30 mouse cellular contexts compared by ENCODE assay signal in genomic region chr15:102045691-102046090, GRCm38 (mm10). TPM values are rescaled to one million over a fixed set of nuclear protein-coding genes. Genes with fewer than 3 reads are reported as not detected.
A peak's percentile ranks its signal among the peaks of the same experiment; 100 is the strongest.
DNase-seq lines count a peak whose midpoint lies in the region; ATAC-seq and TF ChIP-seq lines count a peak whose summit lies in the region.
"Had no signal": no experiment of that assay in that cellular context is flagged by ENCODE, and none has a peak within 500 bp of the region (broad histone marks: within the 10 kb centered on the region; RNA-seq: fewer than 3 reads in every experiment).

No protein-coding gene starts in this region.

- no peaks in the 10 kb centered on the region for H3K27me3 ChIP-seq in heart, embryonic 12.5 days (replicated peaks)
- H3K27me3 ChIP-seq in hindbrain, embryonic 10.5 days (ENCODE audit: insufficient read depth, poor library complexity, severe bottlenecking): no peaks in the 10 kb centered on the region; the same call in 1 of the 2 replicates
- H3K27me3 ChIP-seq in liver, embryonic 12.5 days (replicated peaks): no peaks in the 10 kb centered on the region
- no peaks in the 10 kb centered on the region for H3K27me3 ChIP-seq in midbrain, embryonic 11.5 days (ENCODE audit: control insufficient read depth, insufficient read depth, low read length)
- H3K27me3 ChIP-seq: embryonic facial prominence, embryonic 13.5 days; forebrain, embryonic 13.5 days; heart, embryonic 15.5 days had no signal

- whole genome bisulfite sequencing in heart, embryonic 12.5 days: 59% methylated on average over 10 of the region's 10 CpGs
- WGBS in hindbrain, embryonic 10.5 days: 93% methylated on average over 10 of the region's 10 CpGs
- 68% methylated on average over 10 of the region's 10 CpGs for WGBS in liver, embryonic 12.5 days (ENCODE audit: insufficient replicate concordance)
- WGBS in midbrain, embryonic 11.5 days: 87% methylated on average over 10 of the region's 10 CpGs

- no peak for TF ChIP-seq POLR2A in embryonic fibroblast, embryonic 13.5 days (IDR thresholded peaks at IDR 0.05; ENCODE audit: low read depth, low read length)

- no peak for TF ChIP-seq CTCF in embryonic fibroblast, embryonic 13.5 days (IDR thresholded peaks at IDR 0.05; ENCODE audit: borderline replicate concordance, insufficient read depth, low read length)

- no peaks in the 10 kb centered on the region for H3K36me3 ChIP-seq in heart, embryonic 12.5 days
- H3K36me3 ChIP-seq in hindbrain, embryonic 10.5 days: no peaks in the 10 kb centered on the region
- no peaks in the 10 kb centered on the region for H3K36me3 ChIP-seq in liver, embryonic 12.5 days
- no peaks in the 10 kb centered on the region for H3K36me3 ChIP-seq in midbrain, embryonic 11.5 days (ENCODE audit: control insufficient read depth, insufficient read depth, low read length)
- H3K36me3 ChIP-seq: embryonic facial prominence, embryonic 10.5 days; embryonic facial prominence, embryonic 13.5 days; forebrain, embryonic 10.5 days; G1E; heart, embryonic 15.5 days had no signal

- no peak overlapping the region for H3K9ac ChIP-seq in heart, embryonic 12.5 days
- no peak overlapping the region for H3K9ac ChIP-seq in liver, embryonic 12.5 days
- no peak overlapping the region for H3K9ac ChIP-seq in midbrain, embryonic 11.5 days (ENCODE audit: low read length)
- H3K9ac ChIP-seq: embryonic facial prominence, embryonic 13.5 days; forebrain, embryonic 13.5 days; heart, embryonic 15.5 days; hindbrain, embryonic 14.5 days had no signal

- H3K9me3 ChIP-seq in heart, embryonic 12.5 days (replicated peaks): no peaks in the 10 kb centered on the region
- no peaks in the 10 kb centered on the region for H3K9me3 ChIP-seq in hindbrain, embryonic 10.5 days
- H3K9me3 ChIP-seq in liver, embryonic 12.5 days (replicated peaks): no peaks in the 10 kb centered on the region
- H3K9me3 ChIP-seq in midbrain, embryonic 11.5 days (ENCODE audit: control insufficient read depth, low read length): no peaks in the 10 kb centered on the region
- H3K9me3 ChIP-seq: embryonic facial prominence, embryonic 10.5 days; embryonic facial prominence, embryonic 13.5 days; forebrain, embryonic 10.5 days; forebrain, embryonic 13.5 days; G1E; heart, embryonic 15.5 days had no signal

- H3K4me1 ChIP-seq in heart, embryonic 12.5 days (replicated peaks): no peaks in the 10 kb centered on the region
- peaks cover 11% of the 10 kb centered on the region for H3K4me1 ChIP-seq in embryonic fibroblast, embryonic 13.5 days (ENCODE audit: control insufficient read depth, insufficient read depth, low read length)
- H3K4me1 ChIP-seq in hindbrain, embryonic 10.5 days (replicated peaks): no peaks in the 10 kb centered on the region
- H3K4me1 ChIP-seq in liver, embryonic 12.5 days: no peaks in the 10 kb centered on the region
- no peaks in the 10 kb centered on the region for H3K4me1 ChIP-seq in midbrain, embryonic 11.5 days (ENCODE audit: control insufficient read depth, insufficient read depth, low read length)
- H3K4me1 ChIP-seq: embryonic facial prominence, embryonic 13.5 days; forebrain, embryonic 10.5 days; forebrain, embryonic 13.5 days; heart, embryonic 15.5 days had no signal

- no peak overlapping the region for H3K27ac ChIP-seq in heart, embryonic 12.5 days (ENCODE audit: poor library complexity, severe bottlenecking)
- peak overlapping the region; percentile 56; the same call in 1 of the 2 replicates for H3K27ac ChIP-seq in embryonic fibroblast, embryonic 13.5 days (ENCODE audit: insufficient read depth, low read length)
- no peak overlapping the region for H3K27ac ChIP-seq in hindbrain, embryonic 10.5 days
- no peak overlapping the region for H3K27ac ChIP-seq in liver, embryonic 12.5 days
- no peak overlapping the region for H3K27ac ChIP-seq in midbrain, embryonic 11.5 days (ENCODE audit: low read depth, low read length)
- H3K27ac ChIP-seq: embryonic facial prominence, embryonic 10.5 days; embryonic facial prominence, embryonic 13.5 days; forebrain, embryonic 10.5 days; forebrain, embryonic 13.5 days; heart, embryonic 15.5 days; hindbrain, embryonic 14.5 days; hindbrain, postnatal 0 days had no signal

- no peak overlapping the region for H3K4me3 ChIP-seq in heart, embryonic 12.5 days
- no peak overlapping the region for H3K4me3 ChIP-seq in embryonic fibroblast, embryonic 13.5 days (ENCODE audit: insufficient read depth, low read length)
- H3K4me3 ChIP-seq in hindbrain, embryonic 10.5 days: no peak overlapping the region
- H3K4me3 ChIP-seq in liver, embryonic 12.5 days: no peak overlapping the region
- no peak overlapping the region for H3K4me3 ChIP-seq in midbrain, embryonic 11.5 days (ENCODE audit: low read depth, low read length)
- H3K4me3 ChIP-seq: embryonic facial prominence, embryonic 10.5 days; embryonic facial prominence, embryonic 13.5 days; forebrain, embryonic 10.5 days; forebrain, embryonic 13.5 days; heart, embryonic 15.5 days had no signal

- ATAC-seq in heart, embryonic 12.5 days (ENCODE audit: insufficient number of reproducible peaks, low FRiP score): no peak
- ATAC-seq in liver, embryonic 12.5 days: no peak
- no peak for ATAC-seq in midbrain, embryonic 11.5 days (ENCODE audit: low FRiP score)
- ATAC-seq: forebrain, embryonic 13.5 days; forebrain, embryonic 16.5 days; hindbrain, postnatal 0 days; inflammation-experienced regulatory T-cells, adult 6 months had no signal

- peak; percentile 78 for DNase-seq in heart, adult 11 months
- peak; percentile 65 for DNase-seq in Muller cell, postnatal 12 days (ENCODE audit: inconsistent ontology term)
- no peak for DNase-seq in hindbrain, embryonic 10.5 days (ENCODE audit: low spot score)
- no peak for DNase-seq in embryo, embryonic 10.5 days (ENCODE audit: low spot score)
- DNase-seq in midbrain, embryonic 11.5 days (ENCODE audit: low spot score, missing footprints): no peak
- DNase-seq: adrenal gland, adult 2 months; adrenal gland, postnatal 14 days; cerebellum, adult 11 months; cerebellum, adult 2 months; cerebellum, adult 9-11 months; cerebellum, postnatal 25 days; embryo, embryonic 11 days; gastrocnemius, postnatal 10 days; gastrocnemius, postnatal 36 days; heart, postnatal 10 days; heart, postnatal 36 days had no signal

- H3K4me2 ChIP-seq in heart, embryonic 12.5 days: no peak overlapping the region
- H3K4me2 ChIP-seq in liver, embryonic 12.5 days: no peak overlapping the region
- H3K4me2 ChIP-seq in midbrain, embryonic 11.5 days: no peak overlapping the region
- H3K4me2 ChIP-seq: embryonic facial prominence, embryonic 13.5 days; forebrain, embryonic 13.5 days; heart, embryonic 11.5 days; heart, embryonic 15.5 days; hindbrain, embryonic 14.5 days had no signal

RNA-seq across cellular contexts. Expression of gene Krt18, which starts 17.7 kb away (rescaled TPM):
- polyA plus RNA-seq in heart, embryonic 12.5 days (2016; fragmentation: Nextera tagmentation; extraction: Ambion mirVana): 30.8 and 38.0 TPM in 2 replicates
- 1.6 and 8.2 TPM in 2 replicates for polyA plus RNA-seq in embryonic fibroblast, embryonic 13.5 days (2011; ENCODE audit: insufficient read length, low read depth, missing spikeins)
- polyA plus RNA-seq in hindbrain, embryonic 10.5 days (2016; fragmentation: Nextera tagmentation; extraction: Ambion mirVana): 38.6 and 53.5 TPM in 2 replicates
- polyA plus RNA-seq in liver, embryonic 12.5 days (2016; fragmentation: Nextera tagmentation; extraction: Ambion mirVana): 72.7 and 77.6 TPM in 2 replicates
- polyA plus RNA-seq in midbrain, embryonic 11.5 days (2014; fragmentation: Nextera tagmentation; extraction: Ambion mirVana): 5.0 and 5.6 TPM in 2 replicates
- polyA plus RNA-seq: G1E had no signal

RNA-seq across cellular contexts. Expression of gene Eif4b, which starts 27.9 kb away (rescaled TPM):
- 79.9 and 80.2 TPM in 2 replicates for polyA plus RNA-seq in heart, embryonic 12.5 days (2016; fragmentation: Nextera tagmentation; extraction: Ambion mirVana)
- 309 and 317 TPM in 2 replicates for polyA plus RNA-seq in embryonic fibroblast, embryonic 13.5 days (2011; ENCODE audit: insufficient read length, low read depth, missing spikeins)
- polyA plus RNA-seq in hindbrain, embryonic 10.5 days (2016; fragmentation: Nextera tagmentation; extraction: Ambion mirVana): 80.4 and 122 TPM in 2 replicates
- 91.7 and 91.8 TPM in 2 replicates for polyA plus RNA-seq in liver, embryonic 12.5 days (2016; fragmentation: Nextera tagmentation; extraction: Ambion mirVana)
- polyA plus RNA-seq in midbrain, embryonic 11.5 days (2014; fragmentation: Nextera tagmentation; extraction: Ambion mirVana): 106 and 107 TPM in 2 replicates

RNA-seq across cellular contexts. Expression of gene Krt8, which starts 41.4 kb away (rescaled TPM):
- polyA plus RNA-seq in heart, embryonic 12.5 days (2016; fragmentation: Nextera tagmentation; extraction: Ambion mirVana): 20.1 and 27.2 TPM in 2 replicates
- 0.25 TPM in 1 of 2 replicates, not detected in the other for polyA plus RNA-seq in embryonic fibroblast, embryonic 13.5 days (2011; ENCODE audit: insufficient read length, low read depth, missing spikeins)
- 43.1 and 55.5 TPM in 2 replicates for polyA plus RNA-seq in hindbrain, embryonic 10.5 days (2016; fragmentation: Nextera tagmentation; extraction: Ambion mirVana)
- polyA plus RNA-seq in liver, embryonic 12.5 days (2016; fragmentation: Nextera tagmentation; extraction: Ambion mirVana): 71.9 and 75.3 TPM in 2 replicates
- polyA plus RNA-seq in midbrain, embryonic 11.5 days (2014; fragmentation: Nextera tagmentation; extraction: Ambion mirVana): 9.2 and 10.2 TPM in 2 replicates
- polyA plus RNA-seq: G1E had no signal

RNA-seq across cellular contexts. Expression of gene Tns2, which starts 54.5 kb away (rescaled TPM):
- polyA plus RNA-seq in heart, embryonic 12.5 days (2016; fragmentation: Nextera tagmentation; extraction: Ambion mirVana): 35.3 and 38.7 TPM in 2 replicates
- polyA plus RNA-seq in embryonic fibroblast, embryonic 13.5 days (2011; ENCODE audit: insufficient read length, low read depth, missing spikeins): 61.8 and 71.1 TPM in 2 replicates
- 11.8 and 13.8 TPM in 2 replicates for polyA plus RNA-seq in hindbrain, embryonic 10.5 days (2016; fragmentation: Nextera tagmentation; extraction: Ambion mirVana)
- polyA plus RNA-seq in liver, embryonic 12.5 days (2016; fragmentation: Nextera tagmentation; extraction: Ambion mirVana): 6.4 and 9.2 TPM in 2 replicates
- polyA plus RNA-seq in midbrain, embryonic 11.5 days (2014; fragmentation: Nextera tagmentation; extraction: Ambion mirVana): 7.5 TPM in 2 replicates

Comparison
In these comparisons a context has a peak if more than half of its experiments do, and no peak if none do; other contexts are left out.
1. DNase-seq: peak in heart, adult 11 months (single experiment) and Muller cell, postnatal 12 days (single experiment); none in hindbrain, embryonic 10.5 days (single experiment), embryo, embryonic 10.5 days (single experiment) and midbrain, embryonic 11.5 days (single experiment).